Mouse (Mus musculus) adrenal gland (tissue): Measurements from ENCODE around the gene Vstm2l.

Source experiments
- intact Hi-C: fragments of 180-260 bp; cut with DNase I; formaldehyde crosslinking; loops from one replicate; pipeline ENCODE4 v1.15.1; 2025
- long read RNA-seq, 2 experiments: library from polyadenylated mRNA; unstranded; transcript quantifications; one replicate each; pipeline ENCODE4 v2.0.0; 2020; ENCODE audit warnings: borderline replicate concordance in 1 of 2; ENCODE audit not compliant: insufficient replicate concordance in 1 of 2

Vstm2l gene
- long read RNA-seq, experiment 1: 0 reads
- long read RNA-seq, experiment 2: 0 reads

GRCm38 (mm10) chr2:157914105-157914764 is at the start of gene Vstm2l:
Gene Vstm2l, plus strand, starts transcription at chr2:157914653.
- intact Hi-C loops: no loop called here

DNA sequence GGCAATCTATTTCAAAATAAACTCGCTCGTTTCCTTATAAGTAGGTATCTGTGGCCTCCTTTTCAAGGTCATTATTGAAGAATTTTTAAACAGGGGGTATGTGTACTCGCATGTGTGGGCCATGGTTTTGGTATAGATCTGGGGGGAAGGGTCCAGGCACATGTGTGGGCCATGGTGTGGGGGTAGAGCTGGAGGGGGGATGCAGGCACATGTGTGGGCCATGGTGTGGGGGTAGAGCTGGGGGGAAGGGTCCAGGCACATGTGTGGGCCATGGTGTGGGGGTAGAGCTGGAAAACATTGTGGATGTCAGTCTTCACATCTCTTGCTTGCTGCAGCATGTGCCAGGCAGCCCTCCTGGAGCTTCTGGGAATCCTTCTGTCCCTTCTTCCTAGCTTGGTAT is 47.3 kb upstream of the Vstm2l start:
- intact Hi-C loops: loop anchor here (5.0 kb wide), 1 partner anchor 45 kb away; no protein-coding TSS in a partner anchor

- intact Hi-C loops: no loop called here
These were observed 44.2 kb upstream of the Vstm2l start for GRCm38 (mm10) chr2:157870247-157870646.

DNA sequence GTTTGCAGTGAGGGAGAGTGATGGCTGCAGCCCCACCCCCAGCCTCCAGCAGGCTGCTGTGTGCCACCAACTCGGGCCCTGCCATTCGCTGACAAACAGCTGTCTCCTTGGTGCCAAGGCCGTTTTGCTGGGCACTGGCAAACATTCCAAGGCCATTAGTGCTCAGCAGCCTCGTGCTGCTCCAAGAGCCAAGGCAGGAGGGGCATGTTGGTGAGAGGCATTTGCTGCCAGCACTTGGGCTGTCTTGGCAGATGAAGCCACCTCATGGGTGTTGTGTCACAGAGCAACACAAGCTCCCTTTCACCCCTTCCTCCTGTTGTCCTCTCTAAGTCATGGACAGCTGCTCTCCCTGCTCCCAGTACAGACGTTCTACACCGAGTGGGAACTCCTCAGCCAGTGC is 41.2 kb upstream of the Vstm2l start:
- intact Hi-C loops: no loop called here

DNA sequence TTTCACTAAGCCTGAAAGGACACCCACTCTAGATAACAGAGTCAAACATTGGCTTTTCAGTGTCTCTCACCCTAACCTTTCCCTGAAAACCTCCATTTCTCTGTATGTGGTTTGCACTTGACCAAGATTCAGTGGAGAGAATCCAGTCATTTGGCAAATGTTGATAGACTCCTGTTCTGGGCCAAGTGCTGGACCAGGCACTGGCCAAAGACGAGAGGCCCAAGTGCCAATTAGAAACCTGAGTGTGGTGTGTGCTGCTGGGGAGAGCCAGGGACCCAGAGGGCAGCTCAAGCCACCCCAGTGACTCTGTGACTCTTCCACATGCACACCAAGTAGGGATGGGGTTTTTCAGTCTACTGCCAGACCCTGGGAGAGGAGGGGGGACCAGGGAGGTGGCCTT is 40.8 kb upstream of the Vstm2l start:
- intact Hi-C loops: no loop called here

- intact Hi-C loops: no loop called here
These were observed 39.3 kb upstream of the Vstm2l start for GRCm38 (mm10) chr2:157875111-157875510.

GRCm38 (mm10) chr2:157877394-157877793 is 37.1 kb upstream of the Vstm2l start:
- intact Hi-C loops: no loop called here

GRCm38 (mm10) chr2:157877967-157878366 is 36.5 kb upstream of the Vstm2l start:
- intact Hi-C loops: no loop called here

DNA sequence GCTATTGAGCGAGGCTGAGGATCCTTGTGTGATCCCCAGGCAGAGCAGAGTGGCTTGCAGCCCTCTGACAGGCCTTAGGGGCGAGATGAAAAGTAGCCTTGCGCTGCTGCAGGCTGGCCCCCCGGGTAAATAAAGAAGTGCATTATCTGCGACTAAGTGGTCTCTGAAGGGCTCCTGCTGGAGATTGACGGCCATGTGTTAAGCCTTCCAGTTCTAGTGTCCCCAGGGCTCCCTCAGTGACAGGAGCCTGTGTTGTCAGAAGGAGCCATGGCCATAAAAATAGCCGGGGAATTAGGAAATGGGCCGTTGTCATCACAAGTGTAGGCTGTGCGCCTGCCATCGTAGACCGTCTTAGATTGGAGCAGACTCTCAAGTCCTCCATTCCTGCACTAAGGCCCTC is 32.5 kb upstream of the Vstm2l start:
- intact Hi-C loops: no loop called here

- intact Hi-C loops: no loop called here
These were observed 27.0 kb upstream of the Vstm2l start for GRCm38 (mm10) chr2:157887275-157888025.

GRCm38 (mm10) chr2:157891166-157891565 is 23.3 kb upstream of the Vstm2l start:
- intact Hi-C loops: no loop called here

DNA sequence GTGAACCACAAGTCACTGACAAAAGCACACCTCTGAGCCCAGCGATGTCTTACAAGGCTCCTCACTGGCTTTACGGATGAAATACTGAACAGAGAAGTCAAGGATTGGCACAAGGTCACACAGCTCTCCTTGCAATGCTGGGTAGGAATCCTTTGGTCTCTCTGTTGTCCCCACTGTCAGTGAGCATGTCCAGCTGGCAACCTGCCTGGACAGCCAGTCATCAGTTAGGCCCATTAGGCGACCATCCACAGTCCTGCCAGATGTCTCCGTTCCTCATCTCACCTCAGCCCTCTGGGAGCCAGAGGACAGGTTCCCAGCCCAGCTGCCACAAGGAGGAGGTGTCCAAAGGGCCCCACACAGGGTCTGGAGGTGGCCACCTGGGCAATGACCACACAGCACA is 17.3 kb upstream of the Vstm2l start:
- intact Hi-C loops: no loop called here

- intact Hi-C loops: no loop called here
These were observed 1.2 kb upstream of the Vstm2l start for GRCm38 (mm10) chr2:157913204-157913636.

- intact Hi-C loops: no loop called here
These were observed 748 bp upstream of the Vstm2l start for GRCm38 (mm10) chr2:157913705-157914104.

- intact Hi-C loops: no loop called here
These were observed 550 bp downstream of the Vstm2l start for GRCm38 (mm10) chr2:157914889-157915517.

DNA sequence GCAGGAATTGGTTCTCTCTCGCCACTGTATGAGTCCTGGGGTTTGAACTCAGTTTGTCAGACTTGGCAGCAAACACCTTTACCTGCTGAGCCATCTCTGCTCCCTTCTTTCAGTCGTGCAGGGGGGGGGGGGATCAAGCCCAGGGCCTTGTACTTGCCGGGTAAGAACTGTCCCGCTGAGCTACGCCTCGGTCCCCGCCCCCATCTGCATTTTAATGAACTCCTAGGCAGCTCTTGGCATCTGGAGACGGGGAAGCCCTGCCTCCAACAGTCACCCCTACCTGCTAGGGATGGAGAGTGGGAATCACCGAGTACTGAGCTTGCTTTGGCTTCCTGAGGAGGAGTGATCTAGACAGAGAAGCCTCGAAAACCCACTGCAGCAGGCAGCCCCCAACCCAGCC is 4.1 kb downstream of the Vstm2l start:
- intact Hi-C loops: no loop called here

- intact Hi-C loops: no loop called here
These were observed 7.1 kb downstream of the Vstm2l start for GRCm38 (mm10) chr2:157921551-157921950.

GRCm38 (mm10) chr2:157923406-157923805 is 9.0 kb downstream of the Vstm2l start:
- intact Hi-C loops: no loop called here

- intact Hi-C loops: no loop called here
These were observed 10.1 kb downstream of the Vstm2l start for GRCm38 (mm10) chr2:157924504-157924903.

DNA sequence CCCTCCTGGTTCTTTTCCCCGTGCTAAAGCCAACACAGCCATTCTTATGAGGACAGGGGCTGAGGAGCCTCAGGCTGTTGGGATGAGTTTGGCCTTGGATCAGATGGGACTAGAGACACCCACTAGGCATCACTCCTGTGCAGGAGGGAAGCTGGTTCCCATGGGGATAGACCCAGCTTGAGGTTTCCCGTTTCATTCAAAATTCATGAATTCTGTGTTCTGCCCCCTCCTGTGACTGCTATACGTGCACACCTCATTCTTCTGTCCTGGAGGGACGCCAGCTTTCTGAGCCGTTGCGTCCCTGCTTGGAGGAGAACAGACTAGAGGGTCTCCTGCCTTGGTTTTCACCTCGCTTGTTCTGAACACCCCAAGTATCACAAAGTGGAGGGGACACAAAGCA is 12.0 kb downstream of the Vstm2l start:
- intact Hi-C loops: no loop called here

DNA sequence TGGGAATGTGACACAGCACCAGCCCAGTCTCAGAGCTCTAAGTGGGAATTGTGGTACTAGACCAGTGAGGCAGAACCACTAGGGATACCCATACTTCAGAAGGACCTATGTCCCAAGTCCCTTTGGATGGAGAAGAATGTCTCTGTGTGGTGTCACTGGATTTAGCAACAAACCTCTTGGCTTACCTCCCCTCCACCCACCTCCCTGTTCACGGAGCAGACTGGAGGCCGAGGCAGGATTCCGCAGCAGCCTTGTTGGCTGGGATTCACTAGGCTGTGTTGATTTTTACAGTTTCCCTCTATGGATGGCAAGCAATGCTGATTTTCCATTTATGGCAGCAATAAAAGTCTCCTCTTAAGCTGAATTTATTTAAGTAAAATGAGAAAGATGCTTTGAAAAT is 12.5 kb downstream of the Vstm2l start:
- intact Hi-C loops: no loop called here

DNA sequence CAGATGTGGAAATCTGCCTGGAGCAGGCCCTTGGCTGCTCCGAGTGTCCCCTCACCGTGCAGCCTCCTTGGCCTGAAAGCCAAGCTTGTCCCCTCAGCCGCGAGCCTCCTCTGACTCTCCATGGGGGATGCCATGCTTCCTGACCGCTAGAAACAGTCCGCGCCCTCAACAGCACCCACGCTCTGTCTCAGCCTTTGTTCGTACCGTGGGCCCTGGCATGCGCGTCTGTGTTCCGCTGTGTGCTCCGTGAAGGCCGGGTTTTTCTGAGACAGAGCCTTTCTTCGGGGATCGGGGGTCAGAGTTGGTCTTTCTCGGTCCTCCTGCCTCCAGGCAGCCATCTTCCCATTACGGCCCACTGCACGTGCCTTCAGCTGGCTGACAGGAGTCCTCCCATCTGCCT is 12.9 kb downstream of the Vstm2l start:
- intact Hi-C loops: no loop called here
